Mouse (Mus musculus): ENCODE results near the gene Ubxn11. TPM values are rescaled to one million over a fixed set of nuclear protein-coding genes. Genes with fewer than 3 reads are reported as not detected.
A peak's percentile ranks its signal among the peaks of the same experiment; 100 is the strongest.

Ubxn11 gene
- total RNA-seq (2015; ENCODE audit: low replicate concordance) = not detected in 2 replicates
- 4.5 TPM in 1 of 2 replicates, not detected in the other for total RNA-seq (2017; ENCODE audit: low replicate concordance)

DNA sequence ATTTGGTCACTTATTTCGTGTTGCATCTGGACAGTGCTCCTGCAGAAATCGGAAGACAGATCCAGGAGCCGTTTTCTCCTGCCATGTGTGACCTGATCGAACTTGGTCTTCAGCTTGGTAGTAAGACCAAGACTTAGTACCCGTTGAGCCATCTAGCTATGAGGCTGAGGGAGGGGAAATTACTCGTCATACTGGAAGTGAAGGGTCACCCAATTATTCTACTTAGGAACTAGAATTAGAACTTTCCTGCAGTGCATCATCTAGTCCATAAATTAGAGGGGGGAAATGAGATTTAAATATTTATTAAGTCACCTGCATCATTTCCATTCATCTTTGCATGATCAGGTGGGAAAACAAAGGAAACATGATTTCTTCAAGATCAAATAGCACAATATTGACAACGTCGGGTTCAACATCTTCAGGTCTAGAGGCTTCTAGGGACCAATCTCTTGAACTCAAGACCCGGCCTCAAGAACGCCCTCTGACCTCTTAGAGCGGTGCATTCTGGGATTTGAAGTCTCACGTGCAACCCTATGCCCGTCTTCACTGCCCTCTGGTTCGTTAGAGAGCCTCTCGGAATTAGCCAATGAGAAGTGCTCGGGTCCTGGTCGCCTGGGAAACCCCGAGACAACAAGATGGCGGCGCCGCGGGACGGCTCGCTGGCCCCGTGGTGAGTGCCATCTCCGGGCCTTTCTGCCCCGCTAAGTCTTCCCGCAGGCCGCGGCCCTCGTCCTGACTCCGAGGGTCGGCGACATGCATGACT, at the start of gene Ubxn11:
Gene Ubxn11, plus strand, starts transcription at position 592 of the 763 bp plus-strand sequence.
- ATAC-seq (replicated peaks; ENCODE audit: low FRiP score, poor library complexity, severe bottlenecking) = peak; percentile 99

DNA sequence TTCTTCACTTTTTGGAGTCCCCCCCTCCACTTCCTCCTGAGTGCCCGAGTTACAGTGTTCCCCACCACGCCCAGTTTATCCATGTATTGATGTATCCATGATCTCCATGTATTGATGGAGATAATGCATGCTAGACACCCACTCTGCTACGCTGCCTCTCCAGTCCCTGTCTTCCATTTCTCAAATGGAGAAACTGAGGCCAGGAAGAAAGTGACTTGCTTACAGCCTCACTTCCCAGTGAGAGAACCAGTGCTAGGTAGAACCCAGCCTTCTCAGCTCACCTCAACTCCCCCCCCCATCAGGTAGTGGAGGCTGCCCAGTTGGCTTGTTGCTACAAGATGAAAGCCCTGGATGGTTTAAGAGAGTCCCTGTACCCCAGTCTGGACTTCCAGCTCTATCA, 48.8 kb upstream of the Ubxn11 start, which contains the start of gene Zfp683:
Gene Zfp683, plus strand, starts transcription at position 301 of the 400 bp plus-strand sequence.
- no peak for ATAC-seq (replicated peaks; ENCODE audit: low FRiP score, poor library complexity, severe bottlenecking)

DNA sequence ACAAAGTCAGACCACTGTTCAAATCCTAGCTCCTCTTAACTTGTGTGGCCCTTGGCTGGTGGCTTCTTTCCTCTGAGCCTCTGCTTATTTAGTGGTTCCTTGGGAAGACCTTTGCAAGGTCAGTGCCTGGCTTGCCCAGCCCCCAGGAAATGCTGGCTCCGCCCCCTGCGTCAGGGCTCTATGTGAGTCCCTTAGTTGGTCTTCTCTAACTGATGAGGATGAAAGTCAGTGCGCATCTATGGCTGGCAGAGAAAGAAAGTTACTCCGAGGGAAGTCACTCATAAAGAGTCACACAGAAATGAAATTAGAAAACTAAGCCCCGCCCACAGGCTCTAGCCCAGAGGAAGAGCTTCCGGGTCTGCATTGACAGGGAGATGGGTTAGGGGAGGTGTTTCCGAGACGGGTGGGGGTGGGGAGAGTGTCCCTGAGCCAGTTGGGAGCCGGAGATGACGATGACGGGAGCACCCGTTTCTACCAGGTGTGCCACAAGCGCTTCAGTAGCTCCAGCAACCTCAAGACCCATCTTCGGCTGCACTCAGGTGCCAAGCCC, 44.1 kb upstream of the Ubxn11 start:
- no peak for ATAC-seq (replicated peaks; ENCODE audit: low FRiP score, poor library complexity, severe bottlenecking)

GRCm38 (mm10) chr4:134058908-134059307, 43.5 kb upstream of the Ubxn11 start:
- no peak for ATAC-seq (replicated peaks; ENCODE audit: low FRiP score, poor library complexity, severe bottlenecking)

DNA sequence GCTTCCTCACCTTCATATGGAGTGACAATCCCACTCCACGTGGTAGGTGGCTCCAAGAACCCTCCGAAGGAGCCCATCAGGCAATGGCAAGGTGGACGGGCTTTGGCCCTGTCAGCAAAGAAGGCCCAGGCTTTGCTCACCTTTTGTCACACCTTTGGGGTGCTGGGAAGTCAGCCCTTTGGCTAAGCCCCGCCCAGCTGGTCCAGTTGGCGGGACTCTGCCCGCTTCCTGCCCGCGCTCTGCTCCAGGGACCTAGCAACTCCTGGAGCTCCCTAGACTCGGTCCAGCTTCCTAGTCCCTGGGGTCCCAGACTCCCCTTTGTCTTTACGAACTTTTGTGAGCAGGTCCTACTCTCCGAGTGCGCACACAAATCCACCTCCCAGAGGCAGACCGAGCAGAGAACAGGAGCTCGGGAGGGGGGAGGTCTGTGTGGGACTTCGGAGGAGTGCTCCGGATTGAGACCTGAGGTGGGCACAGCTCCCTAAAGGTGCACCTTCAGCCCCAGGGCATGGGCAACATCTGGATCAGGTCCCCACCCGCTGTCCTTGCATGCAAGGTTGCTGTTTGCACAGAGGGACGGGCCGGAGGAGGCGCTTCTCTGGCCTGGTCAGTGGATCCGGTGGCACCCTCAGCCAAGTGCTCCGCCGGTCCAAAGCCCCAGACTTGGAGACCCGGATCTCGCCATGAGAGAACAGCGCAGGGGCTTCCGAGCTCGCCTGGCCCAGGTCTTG, 42.1 kb upstream of the Ubxn11 start, which contains the start of gene Crybg2:
Gene Crybg2, plus strand, starts transcription at position 681 of the 731 bp plus-strand sequence.
- no peak for ATAC-seq (replicated peaks; ENCODE audit: low FRiP score, poor library complexity, severe bottlenecking)

DNA sequence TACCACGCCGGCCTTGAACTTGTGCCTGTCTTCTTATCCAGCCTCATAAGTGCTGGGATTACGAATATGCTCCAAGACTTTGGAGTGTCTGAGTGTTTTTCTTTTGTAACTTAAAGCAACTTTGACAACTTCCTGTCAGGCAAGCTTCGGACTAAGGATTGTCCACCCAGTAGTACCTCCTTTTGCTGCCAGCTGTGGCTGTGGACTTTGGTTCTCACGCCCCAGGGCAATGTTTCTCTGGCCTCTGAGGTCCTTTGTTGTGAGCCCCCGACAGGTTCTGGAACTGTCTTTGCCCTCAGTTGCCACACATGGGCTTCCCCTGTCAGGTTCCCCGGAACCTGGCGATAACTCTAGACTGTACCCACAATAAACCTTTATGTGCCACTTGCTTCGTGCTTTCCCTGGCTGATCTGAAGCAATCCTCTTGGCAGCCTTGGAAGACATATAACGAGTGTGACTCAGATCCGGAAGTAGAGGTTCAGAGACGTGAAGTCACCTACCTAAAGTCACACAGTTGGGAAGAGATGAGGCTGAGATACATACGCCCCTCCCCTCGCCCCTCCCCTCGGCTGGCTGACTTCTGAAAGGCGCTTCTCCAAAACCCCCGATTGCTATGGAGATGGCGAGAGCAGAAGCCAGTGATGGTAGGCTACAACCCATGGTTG, 41.1 kb upstream of the Ubxn11 start:
- ATAC-seq (replicated peaks; ENCODE audit: low FRiP score, poor library complexity, severe bottlenecking) = no peak

- ATAC-seq (replicated peaks; ENCODE audit: low FRiP score, poor library complexity, severe bottlenecking) = no peak
Measured at GRCm38 (mm10) chr4:134061944-134062446, 40.4 kb upstream of the Ubxn11 start.

DNA sequence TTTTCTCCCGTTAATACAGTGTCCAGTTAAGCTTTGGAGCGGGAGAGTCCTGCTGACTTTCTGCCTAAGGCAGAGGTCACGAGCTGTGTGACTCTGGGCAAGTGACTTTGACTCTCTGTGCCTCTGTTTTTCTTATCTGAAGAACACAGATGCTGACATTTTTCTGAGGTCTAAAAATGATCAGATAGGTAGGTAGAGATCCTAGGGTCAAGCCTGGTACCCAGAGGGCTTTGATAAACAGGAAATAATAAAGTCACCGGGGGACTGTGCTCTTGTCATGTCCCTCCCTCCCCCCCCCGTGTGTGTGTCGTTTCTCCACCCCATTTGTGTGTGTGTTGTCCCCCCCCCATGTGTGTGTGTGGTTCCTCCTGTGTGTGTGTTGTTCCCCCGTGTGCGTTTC, 39.8 kb upstream of the Ubxn11 start:
- no peak for ATAC-seq (replicated peaks; ENCODE audit: low FRiP score, poor library complexity, severe bottlenecking)

DNA sequence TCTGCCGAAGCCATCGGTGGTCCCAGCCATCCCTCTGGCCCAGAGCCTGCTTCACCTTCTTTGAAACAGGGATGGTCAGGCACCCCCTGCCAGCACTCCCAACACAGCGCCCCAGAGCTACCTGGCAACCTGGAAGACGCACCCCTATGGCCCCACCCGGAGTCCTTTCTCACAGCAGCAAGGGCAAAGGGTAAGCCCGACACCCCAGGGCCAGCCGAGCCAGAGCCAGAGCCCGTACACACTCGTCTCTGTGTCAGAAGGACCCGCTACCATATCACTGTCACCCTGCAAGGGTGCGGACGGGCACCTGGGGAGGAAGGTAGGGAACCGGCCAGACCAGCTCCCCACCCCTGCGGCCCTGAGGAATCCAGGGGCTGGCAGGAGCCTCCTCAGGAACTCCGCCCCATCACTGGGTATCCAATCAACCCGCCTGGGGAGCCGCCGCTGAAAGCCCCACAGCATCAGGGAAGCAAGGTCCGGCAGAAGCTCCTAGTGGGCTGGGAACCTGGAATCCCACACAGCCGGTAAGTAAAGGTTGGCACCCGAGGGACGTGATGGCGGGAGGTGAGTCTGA, 36.9 kb upstream of the Ubxn11 start:
- ATAC-seq (replicated peaks; ENCODE audit: low FRiP score, poor library complexity, severe bottlenecking) = no peak

DNA sequence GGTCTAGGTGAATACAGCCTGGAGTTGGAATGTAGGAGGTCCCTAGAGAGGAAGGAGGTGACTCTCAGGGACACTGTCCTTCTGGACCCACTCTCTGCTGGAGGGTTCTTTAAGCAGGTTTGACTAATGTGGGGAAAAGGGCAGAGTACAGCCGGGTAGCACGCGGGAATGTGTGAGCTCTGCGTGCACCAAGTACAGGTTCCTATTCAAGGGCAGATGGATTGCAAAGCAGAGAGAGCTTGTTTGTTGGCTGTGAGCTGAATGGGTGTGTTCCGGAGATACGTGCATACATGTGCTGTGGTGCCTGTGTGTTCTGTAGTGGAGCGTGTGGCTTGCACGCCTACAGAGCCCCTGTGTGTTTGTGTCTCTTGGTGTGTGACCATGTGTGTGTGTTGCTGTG, 35.0 kb upstream of the Ubxn11 start:
- ATAC-seq (replicated peaks; ENCODE audit: low FRiP score, poor library complexity, severe bottlenecking) = no peak

DNA sequence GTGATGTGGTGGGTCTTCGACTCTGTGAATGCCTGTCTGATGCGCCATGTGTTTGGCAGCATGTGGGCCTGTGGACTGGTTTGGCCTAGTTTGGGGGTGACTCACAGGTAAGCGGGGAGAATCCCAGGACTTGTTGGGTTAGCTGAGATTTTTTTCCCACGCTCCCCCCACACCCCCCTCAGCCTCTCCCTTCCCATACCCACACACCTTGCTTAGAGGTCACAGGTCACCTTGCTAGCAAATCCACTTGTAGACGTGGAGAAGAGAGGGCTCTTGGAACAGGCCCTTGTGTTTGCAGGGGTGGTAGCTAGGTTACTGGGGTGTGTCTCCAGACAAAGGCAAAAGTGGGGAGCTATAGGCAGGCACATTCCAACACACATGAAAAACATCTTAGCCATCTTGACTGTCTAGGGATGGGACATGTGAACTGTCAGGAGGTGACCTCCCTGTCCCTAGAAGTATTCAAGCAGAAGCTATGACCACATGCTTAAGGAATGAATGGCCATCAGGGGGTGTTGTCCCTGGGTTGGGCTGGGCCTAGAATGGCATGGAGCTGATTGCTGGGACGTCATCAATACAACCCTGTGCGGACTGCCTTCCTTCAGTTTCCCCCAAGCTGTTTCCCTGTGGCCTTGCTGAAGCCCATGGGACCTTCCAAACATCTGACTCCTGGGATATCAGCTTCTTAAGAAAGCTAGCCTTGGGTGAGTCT, 34.4 kb upstream of the Ubxn11 start:
- no peak for ATAC-seq (replicated peaks; ENCODE audit: low FRiP score, poor library complexity, severe bottlenecking)

DNA sequence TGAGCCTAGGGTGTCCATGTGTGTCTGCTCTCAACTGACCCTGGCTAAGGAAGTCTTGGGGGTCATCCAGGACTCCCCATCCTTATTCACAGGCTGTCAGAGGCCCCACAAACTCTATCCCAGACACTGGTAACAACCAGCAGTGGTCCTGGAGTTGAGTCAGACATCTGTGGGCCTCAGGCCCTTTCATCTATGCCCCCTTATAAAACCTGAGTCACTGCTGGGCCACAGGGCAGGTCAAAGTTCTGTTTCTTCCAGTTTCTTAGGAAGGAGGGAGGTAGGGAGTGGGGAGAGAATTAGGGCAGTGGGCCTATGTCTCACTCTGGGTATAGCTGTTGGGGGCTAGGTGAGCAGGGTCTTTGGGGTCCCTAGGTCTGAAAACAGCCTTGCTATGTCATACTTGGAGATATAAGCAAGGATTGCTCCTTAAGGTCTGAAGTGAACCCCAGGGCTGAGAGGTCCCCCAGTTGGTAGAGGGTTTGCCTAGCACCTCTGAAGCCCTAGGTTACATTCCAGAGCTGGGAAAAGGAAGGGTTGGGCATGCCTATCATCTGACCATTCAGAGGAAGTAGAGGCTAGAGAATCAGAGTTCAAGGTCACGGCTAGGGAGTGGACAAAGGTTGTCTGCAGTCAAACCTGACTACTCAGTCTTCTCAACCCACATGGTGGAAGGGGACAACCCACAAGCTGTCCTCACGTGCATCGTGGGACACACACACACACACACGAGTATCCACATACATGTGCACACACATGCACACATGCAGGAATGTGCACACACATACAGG, 33.4 kb upstream of the Ubxn11 start:
- no peak for ATAC-seq (replicated peaks; ENCODE audit: low FRiP score, poor library complexity, severe bottlenecking)

- ATAC-seq (replicated peaks; ENCODE audit: low FRiP score, poor library complexity, severe bottlenecking) = no peak
Measured at GRCm38 (mm10) chr4:134078694-134079093, 23.7 kb upstream of the Ubxn11 start.

DNA sequence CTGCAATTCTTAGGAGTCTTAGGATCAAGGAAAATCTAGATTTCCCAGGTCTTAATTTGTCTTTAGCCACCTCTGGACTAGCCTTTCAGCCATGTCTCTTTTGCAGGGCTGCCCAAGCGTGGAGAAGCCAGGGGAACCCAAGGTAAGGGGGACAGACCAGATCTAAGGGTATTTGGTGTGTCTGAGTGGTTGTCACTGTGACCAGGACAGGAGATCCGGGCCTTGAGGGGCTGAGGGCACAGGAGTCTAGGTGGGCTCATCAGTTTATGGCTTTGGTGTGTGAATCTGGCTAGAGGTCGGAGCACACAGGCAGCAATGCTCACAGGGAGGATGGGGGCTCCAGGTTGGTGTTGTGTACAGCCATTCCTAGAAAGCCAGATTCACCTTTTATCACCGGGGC, 21.7 kb upstream of the Ubxn11 start:
- ATAC-seq (replicated peaks; ENCODE audit: low FRiP score, poor library complexity, severe bottlenecking) = no peak

DNA sequence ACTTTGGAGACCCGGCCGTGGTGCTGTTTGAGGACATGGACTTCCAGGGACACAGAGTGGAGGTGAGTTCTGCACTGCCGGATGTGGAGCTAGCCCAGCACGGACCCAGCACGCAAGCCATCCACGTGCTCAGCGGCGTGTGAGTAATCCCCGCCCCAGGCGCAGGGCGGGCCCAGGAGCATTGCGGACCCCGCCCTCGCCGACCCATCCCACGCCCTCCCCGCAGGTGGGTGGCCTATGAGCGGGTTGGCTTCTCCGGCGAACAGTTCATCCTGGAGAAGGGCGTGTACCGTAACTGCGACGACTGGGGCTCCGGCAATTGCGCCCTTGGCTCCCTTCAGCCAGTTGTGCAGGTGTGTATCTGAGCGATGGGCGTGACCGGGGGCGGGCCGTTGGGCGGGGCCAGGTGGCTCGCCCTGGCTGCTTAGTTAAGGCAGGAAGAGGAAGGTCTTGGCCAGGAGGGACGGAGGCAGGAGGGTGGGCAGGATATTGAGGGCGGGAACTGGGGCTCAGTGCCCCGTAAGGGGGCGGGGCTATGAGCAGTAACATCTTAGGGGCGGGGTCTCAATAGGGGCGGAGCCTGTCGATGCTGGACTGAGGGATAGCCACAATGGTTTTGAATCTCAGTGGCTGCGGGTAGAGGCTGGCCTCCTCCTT, 20.5 kb upstream of the Ubxn11 start:
- peak; percentile 76 for ATAC-seq (replicated peaks; ENCODE audit: low FRiP score, poor library complexity, severe bottlenecking)

GRCm38 (mm10) chr4:134082460-134082859, 19.9 kb upstream of the Ubxn11 start:
- no peak for ATAC-seq (replicated peaks; ENCODE audit: low FRiP score, poor library complexity, severe bottlenecking)

- ATAC-seq (replicated peaks; ENCODE audit: low FRiP score, poor library complexity, severe bottlenecking) = no peak
Measured at GRCm38 (mm10) chr4:134084999-134085398, 17.4 kb upstream of the Ubxn11 start.

- peak; percentile 79 for ATAC-seq (replicated peaks; ENCODE audit: low FRiP score, poor library complexity, severe bottlenecking)
Measured at GRCm38 (mm10) chr4:134087412-134087811, 15.0 kb upstream of the Ubxn11 start.

Measured in erythroid progenitor cell, adult 5-6 weeks (primary cell).